Mouse (Mus musculus) lung, adult 10 weeks (tissue): ENCODE data around the gene Slbp. TPM values are rescaled to one million over a fixed set of nuclear protein-coding genes. Genes with fewer than 3 reads are reported as not detected.

ENCODE experiments used
- polyA plus RNA-seq: library from polyadenylated mRNA; stranded (reverse); fragments of 350-450 nt; fragmentation: Illumina TruSeq; extraction: RNeasy Lipid Tissue Mini Kit (QIAGEN cat#74804); gene quantifications from one replicate; pipeline ENCODE4 v1.2.3, GENCODE M21; 2014; ENCODE audit warnings: low read depth, low replicate concordance; ENCODE audit not compliant: insufficient read depth

The Slbp gene
- 25.6 TPM for polyA plus RNA-seq

DNA sequence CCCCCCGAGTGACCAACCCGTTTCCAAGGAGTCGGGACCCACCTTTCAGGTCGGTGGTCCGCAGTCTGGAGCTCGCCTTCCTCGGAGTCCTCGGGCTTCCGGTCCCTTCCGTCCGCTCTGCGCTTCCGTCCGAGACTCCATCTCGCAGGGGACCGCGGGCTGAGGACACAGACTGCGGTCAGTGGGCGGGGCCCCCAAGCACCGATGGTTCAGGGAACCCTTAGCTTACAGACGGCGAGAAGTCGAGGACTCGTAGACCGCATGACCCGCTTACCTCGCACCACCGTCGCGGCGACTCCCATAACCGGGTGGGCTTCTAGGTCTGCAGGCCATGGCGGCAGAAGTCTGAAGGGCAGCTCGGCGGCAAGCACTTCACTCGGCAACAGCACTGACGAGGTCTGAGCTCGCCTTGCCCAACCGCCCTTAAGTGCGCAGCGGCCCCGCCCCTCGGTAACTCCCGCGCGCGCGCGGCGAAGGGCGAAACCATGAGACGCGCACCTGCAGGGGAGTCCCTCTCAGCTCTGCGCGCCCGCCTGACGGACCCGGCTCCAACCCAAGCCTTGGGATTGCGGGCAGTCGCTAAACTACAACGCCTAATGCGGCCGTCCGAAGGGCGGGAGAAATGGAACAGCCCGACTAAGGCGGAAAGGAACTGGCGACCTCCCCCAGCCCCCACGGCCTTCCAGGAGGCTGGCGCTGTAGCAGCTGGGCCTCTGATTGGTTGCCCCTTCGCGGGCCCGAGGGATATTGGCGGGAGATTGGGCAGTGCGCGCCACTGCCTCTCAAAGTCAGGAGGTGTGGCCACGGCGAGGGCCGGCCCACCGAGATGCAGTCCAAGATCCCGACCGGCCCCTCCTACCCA lies at the start of gene Slbp:
Gene Slbp, minus strand, starts transcription at position 654 of the 862 bp plus-strand sequence.

DNA sequence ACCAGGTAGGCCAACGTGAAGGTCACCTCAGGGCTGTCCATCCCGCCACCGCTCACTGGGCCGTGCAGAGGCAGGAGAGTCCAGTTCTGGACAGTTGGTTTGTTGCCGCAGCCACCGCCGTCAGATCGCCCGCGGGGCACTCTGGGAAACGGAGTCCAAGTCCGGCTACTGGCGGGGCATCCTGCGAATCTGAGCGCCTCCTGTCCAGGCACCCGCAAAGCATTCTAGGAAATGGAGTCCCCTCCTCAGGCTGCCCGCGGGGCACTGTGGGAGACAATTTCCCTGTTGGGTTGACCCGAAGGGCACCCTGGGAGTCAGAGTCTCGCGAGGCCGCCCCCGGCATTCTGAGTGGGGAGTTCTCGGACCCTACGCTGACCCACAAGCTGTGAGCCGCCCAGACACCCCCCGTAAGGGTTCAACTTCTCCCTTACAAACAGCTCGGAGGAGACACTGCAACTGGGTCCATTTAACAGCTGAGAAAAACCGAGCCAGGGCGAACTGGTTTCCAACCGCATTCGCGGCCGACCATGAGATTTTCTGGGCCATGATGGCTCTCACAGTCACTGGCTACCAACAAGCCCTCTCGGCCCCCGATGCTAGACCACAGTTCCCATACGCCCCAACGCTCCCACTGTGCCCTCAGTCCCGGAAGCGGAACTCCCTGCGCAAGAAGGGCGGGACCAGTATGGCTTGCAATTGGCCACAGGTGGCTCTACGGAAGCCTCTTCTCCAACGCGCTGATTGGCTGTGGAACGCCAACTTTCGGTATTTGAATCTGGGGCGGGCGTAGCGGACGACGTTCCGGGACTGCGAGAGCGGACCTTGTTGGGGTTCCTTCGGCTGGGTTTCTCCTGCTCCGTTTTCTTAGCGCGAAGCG lies 5.7 kb upstream of the Slbp start, which contains the start of the genes Tacc3 and Tmem129:
Gene Tacc3, plus strand, starts transcription at position 342 of the 877 bp plus-strand sequence.
Gene Tmem129, minus strand, starts transcription at position 630 of the 877 bp plus-strand sequence.

GRCm38 (mm10) chr5:33629301-33629987 lies 22.9 kb downstream of the Slbp start, which contains the start of the genes Fam53a and Gm9903:
TSS of gene Fam53a (minus strand) at chr5:33629635.
TSS of gene Gm9903 (plus strand) at chr5:33629925.

Other genes starting within 250 kb of the Slbp start
- gene Nkx1-1, start 218.6 kb downstream of the Slbp start, polyA plus RNA-seq = not detected
- 19.5 TPM for gene Fam53a, start 22.9 kb downstream of the Slbp start, polyA plus RNA-seq
- not detected for gene Gm9903, start 22.6 kb downstream of the Slbp start, polyA plus RNA-seq
- gene Tacc3, start 5.6 kb upstream of the Slbp start, polyA plus RNA-seq = 2.7 TPM
- gene Tmem129, start 5.8 kb upstream of the Slbp start, polyA plus RNA-seq = 17.4 TPM
- 44.8 TPM for gene Fgfr3, start 69.1 kb upstream of the Slbp start, polyA plus RNA-seq
- gene Letm1, start 130.2 kb upstream of the Slbp start, polyA plus RNA-seq = 14.7 TPM
- 8.0 TPM for gene Nsd2, start 168.2 kb upstream of the Slbp start, polyA plus RNA-seq